Mouse (Mus musculus): ENCODE data around the gene Plekhb1. TPM values are rescaled to one million over a fixed set of nuclear protein-coding genes. Genes with fewer than 3 reads are reported as not detected.
A peak's percentile ranks its signal among the peaks of the same experiment; 100 is the strongest.

Gene Plekhb1
- polyA plus RNA-seq (2015; fragmentation: Nextera tagmentation; extraction: Ambion mirVana), result 18.3 and 20.4 TPM in 2 replicates

GRCm38 (mm10) chr7:100662231-100662630 lies at the start of gene Plekhb1:
Gene Plekhb1, minus strand, starts transcription at chr7:100662414.
- H3K4me3 ChIP-seq, result no peak within 1 kb of the TSS
- ATAC-seq (ENCODE audit: borderline replicate concordance, extremely low read depth, low FRiP score, low TSS enrichment), result no peak
- 0 out of 2 replicates have a peak within 1 kb of the TSS, but pooled peaks have one; percentile 20 for H3K4me2 ChIP-seq
- no peaks in the 10 kb centered on the region for H3K9me3 ChIP-seq
- 0 out of 2 replicates have a peak within 1 kb of the TSS, but pooled peaks have one; percentile 1 for H3K27ac ChIP-seq
- no peak within 1 kb of the TSS for H3K9ac ChIP-seq
- H3K36me3 ChIP-seq, result no peaks in the 10 kb centered on the region
- H3K4me1 ChIP-seq, result peaks cover 7% of the 10 kb centered on the region
- WGBS, result 77% methylated on average over 8 of the region's 8 CpGs
- H3K27me3 ChIP-seq, result no peaks in the 10 kb centered on the region

GRCm38 (mm10) chr7:100706883-100707480 lies 44.8 kb upstream of the Plekhb1 start:
- H3K27me3 ChIP-seq, result no peaks in the 10 kb centered on the region
- peak overlapping the region; percentile 67 for H3K4me2 ChIP-seq
- peak overlapping the region; percentile 92 for H3K9ac ChIP-seq
- WGBS, result under 1% methylated on average over 23 of the region's 23 CpGs
- peak overlapping the region; percentile 88 for H3K4me3 ChIP-seq
- peaks cover 14% of the 10 kb centered on the region for H3K4me1 ChIP-seq
- ATAC-seq (ENCODE audit: borderline replicate concordance, extremely low read depth, low FRiP score, low TSS enrichment), result peak; percentile 33
- H3K27ac ChIP-seq, result peak overlapping the region; percentile 97
- H3K36me3 ChIP-seq, result no peaks in the 10 kb centered on the region
- no peaks in the 10 kb centered on the region for H3K9me3 ChIP-seq

- Histone ChIP-seq H3K27me3 (no peaks in the 10 kb centered on the region), H3K9ac (peak within 1 kb of the TSS; percentile 92), H3K4me2 (peak within 1 kb of the TSS; percentile 67), H3K4me3 (peak within 1 kb of the TSS; percentile 88), H3K27ac (peak within 1 kb of the TSS; percentile 97), H3K9me3 (no peaks in the 10 kb centered on the region), H3K36me3 (no peaks in the 10 kb centered on the region), H3K4me1 (peaks cover 14% of the 10 kb centered on the region)
- ATAC-seq (ENCODE audit: borderline replicate concordance, extremely low read depth, low FRiP score, low TSS enrichment), result peak; percentile 99
- WGBS, result under 1% methylated on average over 30 of the region's 37 CpGs
Observed at GRCm38 (mm10) chr7:100706143-100706841, 44.1 kb upstream of the Plekhb1 start, which contains the start of gene Fam168a. Gene Fam168a, plus strand, starts transcription at chr7:100706635.

- no peak for ATAC-seq (ENCODE audit: borderline replicate concordance, extremely low read depth, low FRiP score, low TSS enrichment)
- H3K27ac ChIP-seq, result no peak overlapping the region
- H3K36me3 ChIP-seq, result no peaks in the 10 kb centered on the region
- WGBS, result 54% methylated on average over 8 of the region's 8 CpGs
- H3K4me1 ChIP-seq, result 0 out of 2 replicates have a peak, but pooled peaks cover 3% of the 10 kb centered on the region
- no peaks in the 10 kb centered on the region for H3K27me3 ChIP-seq
- H3K9ac ChIP-seq, result no peak overlapping the region
- no peaks in the 10 kb centered on the region for H3K9me3 ChIP-seq
- H3K4me3 ChIP-seq, result no peak overlapping the region
- H3K4me2 ChIP-seq, result no peak overlapping the region
Observed at GRCm38 (mm10) chr7:100699771-100700770, 37.9 kb upstream of the Plekhb1 start.

GRCm38 (mm10) chr7:100693199-100693598 lies 31.0 kb upstream of the Plekhb1 start:
- H3K27ac ChIP-seq, result no peak overlapping the region
- no peak overlapping the region for H3K4me3 ChIP-seq
- no peak overlapping the region for H3K4me2 ChIP-seq
- H3K36me3 ChIP-seq, result no peaks in the 10 kb centered on the region
- no peak for ATAC-seq (ENCODE audit: borderline replicate concordance, extremely low read depth, low FRiP score, low TSS enrichment)
- H3K4me1 ChIP-seq, result no peaks in the 10 kb centered on the region
- WGBS, result 64% methylated on average over 8 of the region's 8 CpGs
- no peak overlapping the region for H3K9ac ChIP-seq
- no peaks in the 10 kb centered on the region for H3K27me3 ChIP-seq
- H3K9me3 ChIP-seq, result no peaks in the 10 kb centered on the region

- Histone ChIP-seq H3K4me3 (no peak overlapping the region), H3K27me3 (no peaks in the 10 kb centered on the region), H3K4me1 (no peaks in the 10 kb centered on the region), H3K36me3 (no peaks in the 10 kb centered on the region), H3K9me3 (no peaks in the 10 kb centered on the region), H3K4me2 (no peak overlapping the region), H3K9ac (no peak overlapping the region), H3K27ac (no peak overlapping the region)
- 78% methylated on average over 7 of the region's 7 CpGs for WGBS
- no peak for ATAC-seq (ENCODE audit: borderline replicate concordance, extremely low read depth, low FRiP score, low TSS enrichment)
Observed at GRCm38 (mm10) chr7:100688471-100688870, 26.3 kb upstream of the Plekhb1 start.

GRCm38 (mm10) chr7:100685061-100686030 lies 23.1 kb upstream of the Plekhb1 start:
- Histone ChIP-seq H3K4me1 (no peaks in the 10 kb centered on the region), H3K4me2 (no peak overlapping the region), H3K27ac (no peak overlapping the region), H3K4me3 (no peak overlapping the region), H3K36me3 (no peaks in the 10 kb centered on the region), H3K9ac (no peak overlapping the region), H3K9me3 (no peaks in the 10 kb centered on the region), H3K27me3 (no peaks in the 10 kb centered on the region)
- WGBS, result 41% methylated on average over 13 of the region's 13 CpGs
- no peak for ATAC-seq (ENCODE audit: borderline replicate concordance, extremely low read depth, low FRiP score, low TSS enrichment)

GRCm38 (mm10) chr7:100684538-100684937 lies 22.3 kb upstream of the Plekhb1 start:
- WGBS, result 41% methylated on average over 7 of the region's 7 CpGs
- no peaks in the 10 kb centered on the region for H3K27me3 ChIP-seq
- no peaks in the 10 kb centered on the region for H3K4me1 ChIP-seq
- no peak overlapping the region for H3K9ac ChIP-seq
- H3K4me2 ChIP-seq, result no peak overlapping the region
- no peak overlapping the region for H3K27ac ChIP-seq
- no peaks in the 10 kb centered on the region for H3K9me3 ChIP-seq
- no peak overlapping the region for H3K4me3 ChIP-seq
- no peak for ATAC-seq (ENCODE audit: borderline replicate concordance, extremely low read depth, low FRiP score, low TSS enrichment)
- no peaks in the 10 kb centered on the region for H3K36me3 ChIP-seq

- no peaks in the 10 kb centered on the region for H3K27me3 ChIP-seq
- no peaks in the 10 kb centered on the region for H3K9me3 ChIP-seq
- WGBS, result 55% methylated on average over 5 of the region's 5 CpGs
- no peak overlapping the region for H3K9ac ChIP-seq
- H3K4me2 ChIP-seq, result no peak overlapping the region
- no peaks in the 10 kb centered on the region for H3K36me3 ChIP-seq
- no peak overlapping the region for H3K4me3 ChIP-seq
- ATAC-seq (ENCODE audit: borderline replicate concordance, extremely low read depth, low FRiP score, low TSS enrichment), result no peak
- H3K27ac ChIP-seq, result no peak overlapping the region
- no peaks in the 10 kb centered on the region for H3K4me1 ChIP-seq
Observed at GRCm38 (mm10) chr7:100684081-100684480, 21.9 kb upstream of the Plekhb1 start.

GRCm38 (mm10) chr7:100683241-100683640 lies 21.0 kb upstream of the Plekhb1 start:
- H3K27me3 ChIP-seq, result no peaks in the 10 kb centered on the region
- 88% methylated on average over 1 of the region's 1 CpGs for WGBS
- no peak overlapping the region for H3K4me3 ChIP-seq
- H3K9me3 ChIP-seq, result no peaks in the 10 kb centered on the region
- no peak overlapping the region for H3K27ac ChIP-seq
- no peak overlapping the region for H3K9ac ChIP-seq
- no peak overlapping the region for H3K4me2 ChIP-seq
- H3K36me3 ChIP-seq, result no peaks in the 10 kb centered on the region
- H3K4me1 ChIP-seq, result no peaks in the 10 kb centered on the region
- ATAC-seq (ENCODE audit: borderline replicate concordance, extremely low read depth, low FRiP score, low TSS enrichment), result no peak

- Histone ChIP-seq H3K4me2 (no peak overlapping the region), H3K27me3 (no peaks in the 10 kb centered on the region), H3K9ac (no peak overlapping the region), H3K36me3 (no peaks in the 10 kb centered on the region), H3K9me3 (no peaks in the 10 kb centered on the region), H3K4me1 (no peaks in the 10 kb centered on the region), H3K4me3 (no peak overlapping the region), H3K27ac (no peak overlapping the region)
- 41% methylated on average over 5 of the region's 5 CpGs for WGBS
- no peak for ATAC-seq (ENCODE audit: borderline replicate concordance, extremely low read depth, low FRiP score, low TSS enrichment)
Observed at GRCm38 (mm10) chr7:100681132-100681531, 18.9 kb upstream of the Plekhb1 start.
